Mouse (Mus musculus) right cerebral cortex, adult 18-20 months (tissue): ENCODE results near the gene Wtap.
A peak's percentile ranks its signal among the peaks of the same experiment; 100 is the strongest.
"Not testable (repeated sequence)": the region's sequence is repeated elsewhere in the genome, so short reads cannot be mapped to it uniquely, and the experiment has no call there.

Experiments used
- DNase-seq: peaks from one replicate; pipeline ENCODE4 v3.0.0; 2022; ENCODE audit warnings: mixed read lengths

Gene Wtap

DNA sequence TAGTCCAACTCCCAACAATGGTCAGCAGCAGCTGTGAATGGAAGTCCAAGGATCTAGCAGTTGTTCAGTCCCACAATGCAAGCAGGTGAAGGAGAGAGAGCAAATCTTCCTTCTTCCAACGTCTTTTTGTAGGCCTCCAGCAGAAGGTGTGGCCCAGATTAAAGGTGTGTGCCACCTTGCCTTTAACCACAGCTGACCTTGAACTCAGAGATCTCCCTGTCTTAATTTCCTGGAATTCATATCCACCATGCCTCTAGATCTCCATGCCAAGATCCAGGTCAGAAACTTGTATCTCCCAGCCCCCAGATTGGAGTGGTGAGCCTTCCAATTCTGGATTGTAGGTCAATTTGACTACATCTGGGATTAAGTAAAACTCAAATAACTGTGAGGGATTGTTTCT, at the start of gene Wtap:
TSS of gene Wtap (minus strand) at position 101 of the 400 bp plus-strand sequence.
- DNase-seq, result no peak

DNA sequence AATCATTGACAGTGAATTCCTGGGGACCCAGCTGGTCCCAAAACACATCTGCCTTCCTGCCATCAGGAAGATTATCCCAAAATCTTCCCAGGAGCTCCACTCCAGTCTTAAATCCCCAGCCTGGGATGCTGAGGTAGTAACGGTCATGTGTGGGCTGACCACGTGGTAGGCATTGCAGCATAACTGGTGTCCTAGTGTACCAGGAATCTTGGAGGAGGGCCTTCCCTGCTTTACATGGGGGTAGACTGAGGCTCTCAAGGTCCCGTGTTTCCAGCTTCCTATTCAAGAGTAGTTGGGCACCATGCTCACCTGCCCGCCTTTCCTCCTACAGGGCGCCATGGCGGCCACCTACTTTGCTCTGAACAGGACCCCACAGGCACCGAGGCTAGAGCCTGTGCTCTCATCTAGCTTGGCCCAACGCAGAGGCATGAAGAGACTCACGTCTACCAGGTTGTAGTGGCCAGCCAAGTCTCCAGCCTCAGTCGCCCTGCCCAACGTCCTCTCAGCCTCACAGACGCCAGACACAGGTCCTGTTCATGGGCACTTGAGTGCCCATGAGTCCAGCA, 42.7 kb upstream of the Wtap start:
- DNase-seq, result not testable (repeated sequence)

DNA sequence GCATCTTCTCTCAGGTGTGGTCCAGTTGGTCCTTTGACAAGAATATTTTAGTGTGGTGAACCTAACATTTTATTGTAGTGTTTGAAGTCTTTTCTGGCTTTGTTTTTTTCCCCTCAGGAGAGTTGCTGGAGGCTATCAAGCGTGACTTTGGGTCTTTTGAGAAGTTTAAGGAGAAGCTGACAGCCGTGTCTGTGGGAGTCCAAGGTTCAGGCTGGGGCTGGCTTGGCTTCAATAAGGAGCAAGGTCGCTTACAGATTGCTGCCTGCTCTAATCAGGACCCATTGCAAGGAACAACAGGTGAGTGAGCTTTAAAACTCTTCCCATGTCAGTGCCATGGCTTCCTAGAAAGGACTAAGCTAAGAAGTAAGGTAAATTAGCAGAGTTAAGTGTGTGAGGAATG, 19.3 kb upstream of the Wtap start:
- DNase-seq, result no peak

DNA sequence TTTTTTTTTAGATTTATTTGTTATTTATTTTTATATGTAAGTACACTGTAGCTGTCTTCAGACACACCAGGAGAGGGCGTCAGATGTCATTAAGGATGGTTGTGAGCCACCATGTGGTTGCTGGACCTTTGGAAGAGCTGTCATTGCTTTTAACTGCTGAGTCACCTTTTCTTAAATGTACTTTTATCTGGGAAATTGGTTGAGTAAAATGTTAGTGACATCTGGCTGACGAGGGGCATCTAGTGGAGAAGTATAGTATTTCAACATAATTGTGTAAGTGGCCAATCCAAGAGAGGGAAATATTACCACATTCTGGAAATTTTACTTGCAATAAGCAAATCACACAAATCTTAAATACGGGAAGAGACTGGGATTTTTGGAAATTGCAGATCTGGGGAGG, 15.9 kb upstream of the Wtap start:
- peak; percentile 30 for DNase-seq

GRCm38 (mm10) chr17:13008528-13008927, 14.6 kb upstream of the Wtap start:
- DNase-seq, result no peak

DNA sequence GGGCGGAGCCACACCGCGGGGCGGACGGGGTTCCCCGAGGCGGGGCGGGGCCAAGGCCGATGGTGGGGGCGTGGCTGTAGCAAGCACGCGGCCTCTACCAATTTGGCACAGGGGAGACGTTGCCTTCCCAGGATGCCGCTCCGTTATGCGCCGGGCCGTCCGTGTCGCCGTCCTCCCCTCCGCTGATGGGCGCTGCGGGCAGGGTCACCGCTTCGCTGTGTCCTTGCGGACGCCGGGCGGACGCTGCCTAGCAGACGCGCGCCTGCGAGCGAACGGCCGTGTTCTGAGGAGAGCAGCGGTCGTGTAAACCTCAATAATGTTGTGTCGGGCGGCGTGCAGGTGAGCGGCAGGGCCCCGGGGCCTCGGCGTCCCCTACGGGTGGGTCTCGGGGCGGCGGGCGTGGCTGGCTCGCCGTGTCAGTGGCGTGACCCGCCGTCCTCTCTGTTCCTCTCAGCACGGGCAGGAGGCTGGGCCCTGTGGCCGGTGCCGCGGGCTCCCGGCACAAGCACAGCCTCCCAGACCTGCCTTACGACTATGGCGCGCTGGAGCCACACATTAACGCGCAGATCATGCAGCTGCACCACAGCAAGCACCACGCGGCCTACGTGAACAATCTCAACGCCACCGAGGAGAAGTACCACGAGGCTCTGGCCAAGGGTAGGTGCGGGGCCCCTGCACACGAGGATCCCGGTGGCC, 13.9 kb upstream of the Wtap start:
- DNase-seq, result peak; percentile 99

DNA sequence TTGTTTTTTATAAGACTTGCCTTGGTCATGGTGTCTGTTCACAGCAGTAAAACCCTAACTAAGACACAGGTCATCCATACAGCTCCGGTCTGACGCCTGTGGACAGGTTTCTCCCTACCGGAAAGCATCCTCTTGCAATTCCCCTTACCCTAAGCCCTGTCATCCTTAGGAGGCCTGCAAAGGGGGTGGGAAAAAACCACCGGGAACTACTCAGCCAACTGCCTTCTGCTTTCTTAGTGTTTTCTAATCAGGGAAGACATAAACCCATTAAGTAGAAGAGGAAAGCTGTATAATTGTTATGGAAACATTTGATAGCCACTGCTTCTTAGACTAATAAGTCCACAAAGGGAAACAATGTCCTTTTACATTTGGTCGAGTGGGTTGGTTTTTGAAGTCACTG, 13.0 kb upstream of the Wtap start:
- DNase-seq, result no peak

GRCm38 (mm10) chr17:13006546-13006945, 12.6 kb upstream of the Wtap start, which contains the start of gene Sod2:
Gene Sod2 (plus strand): TSS chr17:13006846.
- not testable (repeated sequence) for DNase-seq

- not testable (repeated sequence) for DNase-seq
Measured at GRCm38 (mm10) chr17:13004436-13004835, 10.5 kb upstream of the Wtap start.

DNA sequence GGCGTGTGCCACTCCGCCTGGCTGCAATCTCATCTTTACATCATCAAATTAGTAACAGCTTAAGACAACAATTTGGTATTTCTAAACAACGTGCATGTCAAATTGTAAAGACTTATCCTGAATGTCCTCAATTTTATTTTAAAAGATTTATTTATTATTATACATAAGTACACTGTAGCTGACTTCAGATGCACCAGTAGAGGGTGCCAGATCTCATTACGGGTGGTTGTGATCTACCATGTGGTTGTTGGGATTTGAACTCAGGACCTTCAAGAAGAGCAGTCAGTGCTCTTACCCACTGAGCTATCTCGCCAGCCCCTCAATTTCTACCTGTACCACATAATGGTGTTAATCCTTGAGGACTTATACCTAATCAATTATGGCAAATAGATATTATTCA, 8.3 kb upstream of the Wtap start:
- DNase-seq, result not testable (repeated sequence)

- no peak for DNase-seq
Measured at GRCm38 (mm10) chr17:12999069-12999468, 5.1 kb upstream of the Wtap start.

DNA sequence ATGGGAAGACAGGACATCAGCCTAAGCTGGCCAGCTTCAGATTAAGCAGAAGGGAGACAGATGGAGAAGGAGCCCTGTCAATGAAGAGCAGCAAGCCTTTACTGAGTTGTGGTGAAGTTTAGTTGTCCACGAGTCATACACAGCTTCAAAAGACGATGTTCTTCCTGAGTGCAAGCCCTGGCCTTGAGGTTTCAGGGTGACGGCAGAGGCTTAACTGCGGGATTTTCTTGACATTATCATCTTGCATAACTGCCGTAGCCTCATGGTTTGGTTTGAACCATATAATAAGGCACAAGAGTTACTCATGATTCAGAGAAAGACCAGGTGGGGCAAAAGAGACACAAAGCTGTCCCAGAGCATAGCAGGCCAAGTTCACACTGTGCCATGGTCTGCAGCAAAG, 3.9 kb upstream of the Wtap start:
- no peak for DNase-seq

DNA sequence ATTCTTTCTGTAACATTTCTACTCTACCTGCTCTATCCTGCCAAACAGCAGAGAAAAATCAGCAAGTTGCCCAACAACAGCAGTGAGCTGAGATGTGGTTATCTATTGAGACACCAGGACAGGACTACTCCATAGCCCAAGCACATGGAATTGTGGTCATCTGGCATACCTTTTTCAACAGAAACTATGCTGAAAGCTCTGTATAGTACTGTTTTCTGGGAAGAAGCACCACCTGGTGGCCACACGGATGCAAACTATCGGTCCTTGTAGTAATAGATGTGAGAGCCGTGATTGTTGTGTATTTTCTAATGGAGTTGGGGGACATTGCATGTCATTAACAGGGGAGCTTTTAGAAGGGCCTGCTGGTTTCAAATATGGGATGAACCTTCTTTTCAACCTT, 2.4 kb upstream of the Wtap start:
- DNase-seq, result peak; percentile 62

GRCm38 (mm10) chr17:12992470-12992991, 1.4 kb downstream of the Wtap start:
- peak; percentile 96 for DNase-seq

DNA sequence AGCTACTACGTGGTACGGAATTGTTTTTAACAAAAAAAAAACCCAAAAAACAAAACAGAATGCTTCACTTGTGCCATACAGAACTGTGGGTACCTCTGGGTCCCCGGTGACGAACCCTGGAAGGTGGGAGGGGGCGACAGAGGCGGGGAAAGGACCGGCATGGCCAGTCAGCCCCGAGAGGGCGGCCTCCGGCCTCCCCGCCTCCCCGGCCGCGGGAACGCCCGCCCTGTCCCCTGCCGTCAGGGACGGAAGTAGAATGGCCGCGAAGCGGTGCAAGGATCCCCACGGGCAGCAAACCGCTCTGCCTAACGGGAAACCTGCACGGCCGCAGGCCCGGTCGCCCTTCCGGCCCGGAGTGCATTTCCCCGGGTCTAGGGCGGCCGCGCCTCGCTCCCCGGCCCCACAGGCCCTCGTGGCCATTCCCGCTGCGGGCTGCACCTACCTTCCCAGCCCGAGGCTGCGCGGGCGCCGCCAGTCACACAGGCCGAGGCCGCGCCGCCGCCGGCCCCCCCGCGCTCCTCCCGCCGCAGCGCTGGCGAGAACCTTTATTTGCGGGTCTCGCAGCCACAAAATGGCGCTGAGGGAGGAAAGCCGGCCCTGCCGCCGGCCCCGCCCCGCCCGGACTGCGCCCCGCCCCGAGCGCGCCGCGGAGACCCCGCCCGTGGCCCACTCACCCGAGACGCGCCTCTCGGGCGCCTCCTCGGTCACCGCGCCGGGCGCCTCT, 2.2 kb downstream of the Wtap start:
- DNase-seq, result peak; percentile 89

DNA sequence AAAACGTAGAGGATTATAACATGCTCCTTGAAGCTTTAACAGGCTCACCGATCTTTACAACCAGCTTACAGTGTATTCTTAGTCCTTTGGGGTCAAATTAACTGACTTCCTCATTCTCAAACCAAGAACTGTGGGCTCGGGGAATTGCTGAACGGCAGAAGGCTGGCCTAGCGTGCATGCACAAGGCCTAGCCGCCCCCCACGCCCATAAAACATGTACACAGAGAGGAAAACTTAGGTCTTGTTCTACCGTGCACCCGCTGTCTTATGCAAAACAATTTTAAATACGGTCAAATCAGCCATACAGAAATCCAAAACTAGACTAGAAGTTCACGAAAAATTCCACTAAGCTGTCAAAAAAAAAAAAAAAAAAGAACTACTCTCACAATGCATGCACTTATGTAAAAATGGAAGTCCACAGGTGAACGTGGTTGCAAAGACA, 2.8 kb downstream of the Wtap start:
- DNase-seq, result no peak

DNA sequence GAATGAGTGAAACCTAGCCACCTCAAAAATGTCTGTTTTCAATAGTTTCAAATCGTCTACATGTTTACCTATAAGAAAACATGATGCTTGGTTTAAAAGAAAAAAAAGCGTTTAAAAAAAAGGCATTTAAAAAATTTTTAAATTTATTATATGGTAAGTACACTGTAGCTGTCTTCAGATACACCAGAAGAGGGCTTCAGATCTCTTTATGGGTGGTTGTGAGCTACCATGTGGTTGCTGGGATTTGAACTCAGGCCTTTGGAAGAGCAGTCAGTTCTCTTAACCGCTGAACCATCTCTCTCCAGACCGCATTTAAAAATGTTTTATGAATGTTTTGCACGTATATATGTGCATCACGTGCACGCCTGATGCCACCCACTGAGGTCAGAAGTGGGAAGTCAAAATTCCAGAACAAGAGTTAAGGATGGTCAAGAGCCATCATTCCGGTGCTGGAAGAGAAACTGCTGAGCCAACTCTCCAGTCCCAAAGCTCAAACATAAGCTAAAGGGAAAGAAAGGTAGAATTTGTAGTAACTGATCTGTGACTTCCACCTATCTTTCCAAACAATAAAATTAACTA, 3.3 kb downstream of the Wtap start:
- no peak for DNase-seq

GRCm38 (mm10) chr17:12988096-12988495, 5.9 kb downstream of the Wtap start:
- DNase-seq, result not testable (repeated sequence)

GRCm38 (mm10) chr17:12983988-12984387, 10.0 kb downstream of the Wtap start:
- no peak for DNase-seq

- DNase-seq, result no peak
Measured at GRCm38 (mm10) chr17:12978546-12978945, 15.4 kb downstream of the Wtap start.

GRCm38 (mm10) chr17:12973851-12974250, 20.1 kb downstream of the Wtap start:
- DNase-seq, result no peak

DNA sequence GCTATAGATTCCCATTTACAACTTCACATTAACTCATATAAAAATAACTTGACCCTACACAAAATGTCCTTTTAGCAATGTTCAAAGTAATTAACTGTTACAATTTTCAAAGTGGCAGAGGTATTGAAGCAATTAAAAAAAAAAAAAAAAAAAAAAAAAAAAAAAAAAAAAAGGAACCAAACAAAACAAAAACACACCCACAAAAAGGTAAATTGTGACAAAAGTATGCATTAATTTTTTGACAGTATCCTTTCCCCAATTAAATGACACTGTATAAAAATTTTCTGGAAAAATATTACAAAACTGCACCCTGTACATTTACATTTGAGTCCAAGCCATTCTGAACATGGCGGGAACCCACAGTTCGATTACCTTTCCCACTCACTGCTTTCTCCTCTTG, 26.8 kb downstream of the Wtap start:
- DNase-seq, result no peak

DNA sequence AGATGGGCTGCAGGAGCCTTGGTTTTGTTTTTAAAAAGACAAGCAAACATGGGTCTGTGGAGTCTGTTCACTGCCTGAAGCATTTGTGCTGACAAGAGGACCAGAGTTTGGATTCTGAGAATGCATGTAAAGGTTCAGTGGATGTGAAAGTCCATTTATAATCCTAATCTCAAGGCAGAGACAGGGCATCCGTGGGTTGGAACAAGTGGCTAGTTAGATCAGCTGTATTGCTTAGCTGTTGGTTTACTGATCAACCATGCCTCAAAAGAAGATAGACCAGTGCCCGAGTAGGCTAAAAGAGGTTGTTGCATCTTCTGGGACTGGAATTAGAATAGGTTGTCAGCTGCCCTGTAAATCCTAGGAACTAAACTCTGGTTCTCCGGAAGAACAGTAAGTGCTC, 30.5 kb downstream of the Wtap start:
- no peak for DNase-seq
